Mouse (Mus musculus) heart, postnatal 0 days (tissue): ENCODE results near the gene Commd1.
A peak's percentile ranks its signal among the peaks of the same experiment; 100 is the strongest.

Experiments used
- CTCF ChIP-seq: IDR thresholded peaks from 2 replicates; pipeline ENCODE4 v1.5.1; 2016; ENCODE audit warnings: antibody characterized with exemption, control low read depth, low read depth
- EP300 ChIP-seq: IDR thresholded peaks from 2 replicates; pipeline ENCODE4 v1.6.1; 2016; ENCODE audit warnings: antibody characterized with exemption, low read depth

DNA sequence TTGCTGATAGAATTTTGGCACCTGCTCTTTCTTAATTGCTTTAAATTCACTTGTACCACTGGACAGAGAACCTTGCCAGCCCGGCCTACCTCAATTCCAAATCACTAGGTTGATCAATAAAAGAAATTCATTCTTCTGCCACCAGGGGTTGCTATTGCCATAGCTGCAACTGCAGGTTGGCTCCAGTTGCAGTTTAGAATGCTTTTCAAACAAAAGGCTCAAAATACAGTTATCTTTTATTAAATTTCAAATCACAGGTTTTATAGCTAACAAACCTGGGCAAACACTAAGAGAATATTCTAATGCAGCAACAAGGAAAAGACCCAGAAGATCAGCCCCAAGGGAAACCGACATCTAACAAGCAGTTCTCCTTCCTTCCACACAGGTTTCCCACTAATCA, 5.2 kb upstream of the Commd1 start:
- peak; percentile 77 for TF ChIP-seq CTCF
- TF ChIP-seq EP300: no peak
